Mouse (Mus musculus): ENCODE measurements around the gene Chst11.
"Not testable (repeated sequence)": the region's sequence is repeated elsewhere in the genome, so short reads cannot be mapped to it uniquely, and the experiment has no call there.

Gene Chst11

DNA sequence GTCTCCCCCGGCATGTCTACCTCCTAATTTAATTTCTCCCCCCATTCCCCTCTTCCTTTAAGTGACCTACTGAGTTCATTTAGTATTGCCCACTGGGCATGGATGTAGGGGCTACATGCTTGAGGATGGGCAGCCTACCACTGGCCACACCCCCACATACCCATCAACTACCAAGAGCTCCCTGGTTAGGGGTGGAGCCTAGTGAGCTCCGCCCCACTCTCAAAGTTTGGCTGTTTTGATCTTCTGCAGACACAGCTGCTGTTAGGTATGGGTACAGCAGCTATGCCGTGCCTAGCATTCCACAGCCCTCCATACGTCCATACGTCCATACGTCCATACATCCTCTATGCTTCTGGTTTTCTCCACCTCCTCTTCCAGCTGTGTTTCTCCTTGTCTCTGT, 123.6 kb downstream of the Chst11 start:
- DNase-seq (ENCODE audit: low read depth) = no peak

DNA sequence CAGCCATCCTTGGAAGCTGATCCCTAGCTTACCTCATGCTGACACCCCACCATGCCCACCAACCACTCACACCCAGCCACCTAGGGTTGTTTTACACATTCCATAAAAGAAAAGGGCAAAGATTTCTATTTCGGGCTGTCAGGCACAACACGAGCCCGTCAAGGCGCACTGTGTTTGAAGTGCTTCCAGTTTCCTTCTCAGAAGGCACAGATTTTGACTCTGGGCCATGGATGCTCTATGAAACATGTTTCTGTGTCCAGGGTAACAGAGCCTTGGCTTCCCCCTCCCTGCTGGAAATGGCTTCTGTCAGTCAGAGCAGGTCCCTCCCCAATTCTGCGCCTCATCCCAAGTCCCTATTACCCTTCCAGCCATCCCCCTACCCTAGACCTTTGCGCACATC, 125.7 kb downstream of the Chst11 start:
- DNase-seq (ENCODE audit: low read depth) = no peak

DNA sequence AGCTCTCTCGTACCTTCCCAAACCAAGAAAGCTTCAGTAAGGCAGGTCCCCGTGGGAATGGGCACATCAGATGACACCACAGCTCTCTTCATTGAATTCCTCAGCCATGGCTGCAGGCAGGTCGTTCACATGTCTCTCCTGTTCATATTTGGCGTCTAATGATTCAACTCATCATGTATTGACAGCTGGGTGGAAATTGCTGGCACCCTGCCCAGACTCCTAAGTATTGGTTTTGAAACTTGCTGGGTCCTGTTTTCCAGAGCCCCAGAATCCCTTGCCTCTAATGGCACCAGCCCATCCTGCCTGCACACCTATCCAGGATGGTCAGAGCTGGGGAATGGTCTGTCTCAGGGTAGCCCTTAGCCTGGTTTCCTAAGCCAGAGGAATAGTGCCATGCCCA, 127.0 kb downstream of the Chst11 start:
- DNase-seq (ENCODE audit: low read depth) = no peak

DNA sequence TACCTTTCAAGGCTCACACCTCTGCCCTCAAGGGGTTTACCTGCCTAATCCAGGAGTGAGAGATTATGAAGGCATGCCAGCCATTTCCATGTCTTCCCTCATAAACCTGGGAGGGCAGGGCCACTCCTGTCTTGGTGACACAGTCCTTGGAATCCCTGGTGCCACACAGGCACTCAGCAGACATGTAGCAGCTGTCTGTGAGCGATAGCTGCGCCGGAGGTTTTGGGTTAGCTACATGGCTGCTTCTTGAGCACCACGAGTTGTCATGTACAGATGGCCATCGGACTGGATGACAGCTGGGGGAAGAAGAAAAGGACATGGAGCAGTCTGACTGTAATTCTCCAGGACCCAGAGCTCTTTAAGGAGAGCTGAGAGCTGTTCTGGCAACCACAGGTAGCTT, 129.3 kb downstream of the Chst11 start:
- DNase-seq (ENCODE audit: low read depth) = no peak

DNA sequence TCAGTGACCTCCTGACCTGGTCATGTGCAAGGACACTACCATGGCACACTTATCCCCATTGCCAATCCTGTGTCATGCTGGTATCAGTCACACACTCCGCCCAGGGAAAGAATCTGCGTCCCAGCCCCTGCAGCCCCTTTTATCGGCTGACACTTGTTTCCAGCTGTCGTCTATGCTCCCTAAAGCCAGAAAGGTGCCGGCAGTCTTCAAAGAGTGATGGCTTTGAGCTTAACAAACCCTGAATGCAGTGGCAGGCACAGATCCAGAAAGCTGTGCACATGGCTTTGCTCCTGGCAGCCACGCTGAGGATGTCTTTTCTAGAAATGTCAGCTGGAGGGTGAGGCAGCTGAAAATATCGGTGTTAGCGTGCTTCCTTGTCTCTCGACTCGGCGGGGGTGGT, 131.6 kb downstream of the Chst11 start:
- DNase-seq (ENCODE audit: low read depth) = no peak

DNA sequence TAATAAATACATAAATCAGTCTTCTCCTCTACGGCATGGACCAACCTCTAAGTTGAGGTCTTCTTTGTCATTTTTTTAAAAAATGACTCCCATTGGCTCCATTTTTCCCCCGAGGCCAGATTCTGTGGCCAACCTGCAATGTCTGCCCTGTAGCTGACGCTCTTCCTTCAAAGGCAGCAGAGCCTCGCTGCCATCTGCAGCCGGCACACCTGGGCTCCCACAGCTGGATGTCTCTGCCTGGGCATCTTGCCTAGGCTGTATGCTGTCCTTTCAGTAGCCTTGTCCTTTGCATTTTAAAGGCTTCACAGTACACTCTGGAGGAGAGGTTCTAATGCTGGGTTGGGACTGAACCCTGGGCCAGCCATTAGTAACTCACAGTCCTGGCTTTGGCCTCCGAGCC, 132.6 kb downstream of the Chst11 start:
- no peak for DNase-seq (ENCODE audit: low read depth)

DNA sequence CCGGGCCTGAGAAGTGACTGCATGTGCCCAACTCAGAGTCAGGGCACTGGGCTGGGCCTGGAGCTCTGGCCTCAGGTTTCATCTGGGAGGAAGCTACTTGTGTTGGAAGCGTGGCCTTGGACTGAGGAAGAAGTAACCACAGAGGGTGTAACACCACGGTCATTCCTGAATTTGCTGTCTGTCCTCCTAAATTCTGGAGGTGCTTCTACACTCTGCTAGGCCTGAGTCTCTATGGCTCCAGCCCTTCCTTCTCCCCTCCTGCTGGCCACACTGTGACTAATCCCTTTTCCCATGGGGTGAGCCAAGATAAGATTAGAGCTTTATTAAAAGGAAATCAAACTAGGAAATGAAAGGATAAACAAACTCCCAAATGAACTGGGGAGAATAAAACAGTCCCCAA, 133.3 kb downstream of the Chst11 start:
- DNase-seq (ENCODE audit: low read depth) = no peak

DNA sequence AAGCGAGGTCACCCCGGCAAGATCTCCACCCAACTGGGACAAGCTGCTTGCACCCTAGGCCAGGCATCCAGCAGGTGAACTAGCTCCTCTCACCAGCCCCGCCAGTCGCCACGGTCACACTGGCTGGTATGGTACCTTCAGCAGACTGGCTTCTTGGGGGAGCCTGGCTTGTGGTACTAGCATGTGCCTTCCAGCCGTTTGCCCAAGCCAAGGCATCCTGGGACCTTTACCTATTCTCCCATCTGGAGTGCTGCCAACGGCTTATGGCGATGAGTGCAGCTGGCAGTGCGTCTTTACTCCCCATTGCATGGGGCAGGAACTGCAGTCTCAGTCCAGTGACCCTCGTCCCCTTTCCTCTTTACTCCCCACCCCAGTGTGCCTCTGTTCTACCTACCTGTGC, 133.7 kb downstream of the Chst11 start:
- DNase-seq (ENCODE audit: low read depth) = no peak

DNA sequence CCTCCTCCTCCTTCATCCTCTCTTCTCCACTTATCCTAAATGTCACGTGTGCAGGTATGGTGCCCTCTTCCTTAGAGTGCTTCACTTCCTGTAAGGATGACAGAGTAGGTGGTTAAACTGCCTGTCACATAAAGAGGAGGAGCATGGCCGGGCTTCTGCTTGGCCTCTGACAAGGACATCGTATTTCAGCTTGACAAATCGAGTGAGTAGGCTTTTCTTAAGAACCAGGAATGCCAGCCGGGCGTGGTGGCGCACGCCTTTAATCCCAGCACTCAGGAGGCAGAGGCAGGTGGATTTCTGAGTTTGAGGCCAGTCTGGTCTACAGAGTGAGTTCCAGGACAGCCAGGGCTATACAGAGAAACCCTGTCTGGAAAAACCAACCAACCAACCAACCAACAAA, 134.2 kb downstream of the Chst11 start:
- DNase-seq (ENCODE audit: low read depth) = not testable (repeated sequence)

DNA sequence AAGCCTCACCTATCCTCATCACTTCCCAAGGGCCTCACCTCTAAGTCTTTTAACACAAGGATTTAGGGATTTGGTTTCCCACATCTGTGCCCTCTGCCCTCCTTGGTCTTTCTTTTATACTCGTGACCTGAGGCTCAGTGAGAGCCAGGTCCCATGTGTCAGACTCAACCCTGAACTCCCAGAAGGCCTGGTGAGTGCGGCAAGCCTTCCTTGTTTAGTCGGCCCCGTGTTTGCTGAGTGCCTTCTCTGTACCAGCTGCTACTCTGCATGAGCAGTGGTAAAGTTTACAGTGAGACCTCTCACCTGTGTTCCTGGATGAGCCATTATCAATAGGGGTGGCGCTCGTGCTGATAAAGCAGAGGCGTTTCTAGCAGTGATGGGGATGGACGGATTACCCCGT, 134.6 kb downstream of the Chst11 start:
- DNase-seq (ENCODE audit: low read depth) = no peak

DNA sequence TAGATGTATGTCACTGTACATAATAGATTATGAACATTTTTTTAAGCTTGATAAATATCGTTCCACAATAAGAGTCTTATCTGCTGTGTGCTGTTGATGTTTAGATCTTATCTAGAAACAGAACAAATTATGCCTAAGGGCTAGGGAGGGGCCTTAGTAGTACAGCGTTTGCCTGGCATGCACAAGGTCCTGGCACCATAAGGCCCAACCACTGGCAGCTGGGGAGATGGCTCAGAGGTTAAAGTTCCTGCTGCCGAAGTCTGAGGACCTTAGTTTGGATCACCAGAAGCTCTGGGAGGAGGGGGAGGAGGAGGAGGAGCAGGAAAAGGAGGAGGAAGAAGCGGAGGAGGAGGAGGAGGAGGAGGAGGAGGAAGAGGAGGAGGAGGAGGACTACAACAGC, 135.6 kb downstream of the Chst11 start:
- DNase-seq (ENCODE audit: low read depth) = no peak

DNA sequence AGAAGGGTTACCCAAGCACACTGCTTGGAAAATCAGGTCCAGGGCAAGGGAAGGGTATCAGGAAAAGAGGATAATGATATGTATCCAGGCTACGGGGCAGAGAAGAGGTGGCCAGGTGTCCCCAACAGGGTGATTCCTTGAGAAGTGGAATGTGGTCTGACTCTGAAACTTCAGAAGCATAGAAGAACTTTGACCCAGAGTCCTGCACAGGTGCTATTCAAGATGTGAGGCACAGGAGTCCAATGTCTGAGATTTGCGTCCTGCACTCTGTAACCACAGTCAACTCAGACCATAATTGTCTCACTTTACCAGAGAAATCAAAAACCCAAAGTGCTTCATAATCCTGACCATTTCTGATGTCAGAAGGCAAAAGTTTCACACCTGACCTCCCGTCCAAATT, 139.3 kb downstream of the Chst11 start:
- DNase-seq (ENCODE audit: low read depth) = no peak

DNA sequence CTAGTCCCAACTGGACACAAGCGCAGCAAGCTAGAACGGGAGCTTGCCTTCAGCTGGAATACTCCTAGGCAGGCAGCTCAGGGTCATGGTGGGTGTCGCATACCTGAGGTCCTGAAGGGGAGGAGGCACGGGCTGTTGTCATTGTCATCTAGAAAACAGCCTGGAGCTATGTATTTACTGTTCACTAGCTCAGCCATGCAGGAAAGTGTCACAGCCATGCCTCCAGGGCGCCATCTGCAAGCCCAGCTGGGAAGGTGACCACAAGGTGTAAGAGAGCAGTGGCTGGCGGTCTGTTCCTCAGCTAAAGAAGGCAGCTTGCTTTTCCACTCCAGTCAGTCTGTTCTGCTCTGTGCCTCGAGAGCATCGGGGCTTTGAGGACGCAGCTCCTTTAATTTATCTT, 141.1 kb downstream of the Chst11 start:
- no peak for DNase-seq (ENCODE audit: low read depth)

DNA sequence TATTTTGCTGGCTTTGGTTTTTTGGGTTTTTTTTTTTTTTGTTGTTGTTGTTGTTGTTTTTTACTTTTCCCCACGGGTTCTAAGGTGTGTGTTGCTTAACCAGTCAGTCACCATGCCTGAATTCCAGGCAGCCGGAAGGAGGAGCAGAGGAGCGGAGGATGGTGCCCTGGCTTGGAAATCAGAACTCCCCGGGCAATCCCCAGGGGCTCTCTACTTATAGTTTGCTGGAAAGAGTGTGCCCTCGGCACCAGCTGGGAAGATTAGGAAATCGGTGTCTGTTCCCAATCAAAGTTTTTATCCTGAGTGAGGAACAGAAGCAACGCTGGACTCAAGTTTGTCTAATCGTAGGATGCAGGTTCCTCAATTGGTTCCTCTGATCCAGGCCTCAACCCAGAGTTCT, 143.1 kb downstream of the Chst11 start:
- DNase-seq (ENCODE audit: low read depth) = no peak

DNA sequence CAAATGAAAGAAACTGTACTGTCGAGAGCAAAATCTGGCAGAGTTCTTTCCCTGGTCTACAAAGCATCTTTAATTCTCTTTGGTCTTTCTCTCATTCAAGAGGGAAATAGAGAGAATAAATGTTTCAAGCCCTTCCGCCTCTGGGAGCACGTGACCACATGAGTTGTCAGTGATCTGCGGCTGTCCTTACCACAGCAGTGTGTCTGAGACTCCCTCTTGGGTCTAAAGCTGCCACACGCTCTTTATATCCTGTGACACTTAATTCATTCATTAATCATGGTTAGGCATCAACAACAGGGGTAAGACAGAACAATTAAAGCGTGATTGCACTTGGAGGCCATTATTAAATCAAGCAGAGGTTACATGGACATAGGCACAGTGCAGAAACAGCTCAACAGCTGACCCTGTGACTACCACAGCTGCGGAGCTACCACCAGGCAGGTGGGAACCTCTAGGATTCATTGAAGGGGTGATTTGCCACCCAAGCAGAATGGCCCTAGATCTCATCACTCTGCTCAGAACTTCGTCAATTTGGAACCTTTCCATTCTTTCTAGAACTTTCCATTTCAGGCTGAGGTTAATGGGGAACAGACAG, 144.4 kb downstream of the Chst11 start:
- DNase-seq (ENCODE audit: low read depth) = no peak

DNA sequence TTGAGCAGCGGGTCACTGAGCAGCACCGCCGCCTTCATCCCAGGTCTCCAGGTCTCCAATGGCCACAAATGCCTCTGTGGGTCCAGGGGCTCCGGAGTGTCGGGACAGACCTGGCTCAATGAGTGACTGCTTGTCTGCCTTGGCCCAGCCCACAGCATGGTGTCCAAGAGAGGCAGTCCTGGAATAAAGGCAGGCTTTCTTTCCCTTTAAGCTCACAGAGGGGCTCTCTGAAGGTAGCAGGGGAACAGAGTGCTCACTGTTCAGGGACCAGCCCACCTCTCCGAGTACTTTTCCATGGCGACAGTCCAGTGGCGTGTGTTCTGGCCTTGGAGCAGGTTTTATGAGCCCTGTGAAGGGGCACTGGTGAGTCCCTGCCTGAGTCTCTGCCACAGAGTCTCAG, 145.3 kb downstream of the Chst11 start:
- no peak for DNase-seq (ENCODE audit: low read depth)

DNA sequence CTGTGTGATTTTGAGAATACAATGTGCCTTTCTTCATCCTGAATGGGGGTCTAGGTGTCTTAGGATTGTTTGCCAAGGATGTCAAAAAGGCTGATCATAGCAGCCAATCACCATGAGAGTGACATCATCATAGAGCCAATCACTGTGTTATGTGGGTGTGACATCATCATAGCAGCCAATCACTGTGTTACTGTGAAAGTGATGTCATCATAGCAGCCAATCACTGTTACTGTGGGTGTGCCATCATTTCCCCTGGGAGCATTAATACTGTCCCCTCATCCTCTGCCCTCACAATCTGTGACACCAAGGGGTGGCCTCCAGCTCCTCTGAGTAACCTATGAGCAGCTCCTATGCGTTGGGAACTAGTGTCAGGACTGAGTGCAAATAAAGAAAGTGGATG, 146.6 kb downstream of the Chst11 start:
- DNase-seq (ENCODE audit: low read depth) = no peak

DNA sequence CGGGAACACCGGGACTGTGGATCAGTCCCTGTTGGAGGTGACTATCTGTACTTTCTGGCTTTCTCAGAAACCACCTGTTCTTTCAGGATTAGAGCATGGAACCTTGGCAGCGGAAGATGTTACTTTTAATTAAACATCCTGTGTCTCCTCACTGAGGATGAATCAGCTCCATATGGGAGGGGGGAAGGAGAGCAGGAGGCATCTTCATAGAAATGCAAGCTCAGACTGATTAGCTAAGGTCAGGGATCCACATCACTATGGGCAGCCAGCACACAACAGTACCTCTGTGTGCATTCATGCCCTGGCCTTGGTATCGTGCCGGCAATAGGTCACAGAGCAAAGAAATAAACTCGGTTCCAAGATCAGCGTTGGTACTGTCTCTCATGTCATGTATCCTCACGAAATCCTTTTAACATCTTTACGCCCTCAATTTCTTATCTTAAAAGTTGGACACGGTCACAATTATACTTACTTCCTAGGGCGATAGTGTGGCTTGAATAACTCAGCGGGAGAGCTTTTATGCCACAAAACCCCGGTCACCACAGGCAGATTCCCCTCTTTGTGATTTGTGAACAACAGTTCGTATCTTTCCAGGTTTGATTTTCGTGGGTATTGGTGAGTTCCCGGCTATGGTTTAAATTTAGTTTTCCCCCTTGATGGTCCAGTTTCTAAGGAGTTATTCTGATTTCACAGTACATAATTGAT, 148.7 kb downstream of the Chst11 start:
- no peak for DNase-seq (ENCODE audit: low read depth)

DNA sequence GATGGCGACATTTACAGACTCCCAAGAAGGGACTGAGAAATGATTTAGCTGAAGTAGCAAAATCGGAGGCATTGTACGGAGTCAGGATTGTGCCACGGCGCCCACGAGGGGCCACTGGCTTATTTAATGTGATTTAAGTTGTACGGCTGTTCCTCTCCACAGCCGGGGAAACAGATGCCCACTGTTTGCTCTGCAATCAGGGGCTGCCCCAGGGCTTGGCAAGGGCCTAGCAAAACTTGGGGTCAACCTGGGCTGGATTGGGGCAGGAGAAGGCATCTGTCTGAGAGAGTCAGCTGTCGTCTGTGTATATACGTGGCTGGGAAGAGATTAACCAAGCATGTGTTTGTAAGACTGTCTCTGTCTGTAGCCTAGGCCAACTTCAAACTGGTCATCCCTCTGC, 149.6 kb downstream of the Chst11 start:
- no peak for DNase-seq (ENCODE audit: low read depth)

DNA sequence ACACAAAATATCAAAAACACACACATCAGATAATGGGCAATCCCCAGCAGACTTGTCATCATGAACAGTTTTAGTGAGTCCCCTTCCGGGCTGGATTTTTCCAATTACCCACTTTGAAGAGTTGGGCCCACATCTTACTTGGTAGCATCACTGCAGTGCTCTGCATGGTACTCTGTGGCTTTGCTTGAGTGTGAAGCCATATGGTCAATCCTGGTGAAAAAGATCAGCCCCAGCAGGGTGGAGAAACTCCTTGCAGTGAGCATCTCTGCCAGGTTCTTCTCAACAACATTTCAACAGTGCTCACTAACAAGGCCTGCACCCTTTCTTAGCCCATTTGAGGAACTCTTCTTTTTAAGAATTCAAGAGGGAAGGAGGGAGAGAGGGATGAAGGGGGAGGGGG, 150.7 kb downstream of the Chst11 start:
- DNase-seq (ENCODE audit: low read depth) = no peak

DNA sequence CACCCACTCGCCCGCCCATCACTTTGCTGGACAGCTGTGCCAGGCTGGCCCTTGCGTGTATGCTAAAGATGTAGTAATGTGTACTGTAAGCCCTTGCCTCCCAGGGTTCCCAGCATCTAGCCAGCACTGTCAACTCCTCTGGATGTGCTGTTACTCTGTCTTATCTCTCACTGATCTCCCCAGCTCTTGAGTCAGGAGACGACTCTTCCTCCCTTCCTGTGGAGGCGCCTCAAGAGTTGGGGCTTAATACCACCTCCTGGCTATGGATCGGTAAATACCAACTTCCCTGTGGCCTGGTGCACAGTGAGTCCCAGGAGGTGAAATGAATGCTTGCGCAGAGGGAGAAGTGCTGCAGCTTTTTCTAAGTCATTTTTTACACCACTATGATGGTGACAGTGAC, 151.8 kb downstream of the Chst11 start:
- no peak for DNase-seq (ENCODE audit: low read depth)

DNA sequence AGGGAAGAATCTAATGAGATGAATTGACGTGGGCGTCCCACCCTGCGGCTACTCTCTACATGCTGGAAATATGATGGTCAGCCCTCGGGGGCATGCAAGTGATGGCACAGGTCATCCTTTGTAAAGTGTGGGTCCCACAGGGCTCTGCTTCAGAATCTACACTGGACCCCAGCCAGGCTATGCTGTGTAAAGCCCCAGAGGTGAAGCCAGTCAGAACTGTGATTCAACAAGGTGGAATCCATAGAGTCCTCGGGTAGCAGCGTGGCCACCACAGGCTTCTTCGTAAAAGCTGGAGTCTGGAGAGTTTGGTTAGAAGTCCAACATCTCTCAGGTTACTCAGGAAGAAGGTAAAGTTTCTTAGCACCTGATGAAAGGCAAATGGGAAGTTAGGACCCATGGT, 154.0 kb downstream of the Chst11 start:
- no peak for DNase-seq (ENCODE audit: low read depth)

DNA sequence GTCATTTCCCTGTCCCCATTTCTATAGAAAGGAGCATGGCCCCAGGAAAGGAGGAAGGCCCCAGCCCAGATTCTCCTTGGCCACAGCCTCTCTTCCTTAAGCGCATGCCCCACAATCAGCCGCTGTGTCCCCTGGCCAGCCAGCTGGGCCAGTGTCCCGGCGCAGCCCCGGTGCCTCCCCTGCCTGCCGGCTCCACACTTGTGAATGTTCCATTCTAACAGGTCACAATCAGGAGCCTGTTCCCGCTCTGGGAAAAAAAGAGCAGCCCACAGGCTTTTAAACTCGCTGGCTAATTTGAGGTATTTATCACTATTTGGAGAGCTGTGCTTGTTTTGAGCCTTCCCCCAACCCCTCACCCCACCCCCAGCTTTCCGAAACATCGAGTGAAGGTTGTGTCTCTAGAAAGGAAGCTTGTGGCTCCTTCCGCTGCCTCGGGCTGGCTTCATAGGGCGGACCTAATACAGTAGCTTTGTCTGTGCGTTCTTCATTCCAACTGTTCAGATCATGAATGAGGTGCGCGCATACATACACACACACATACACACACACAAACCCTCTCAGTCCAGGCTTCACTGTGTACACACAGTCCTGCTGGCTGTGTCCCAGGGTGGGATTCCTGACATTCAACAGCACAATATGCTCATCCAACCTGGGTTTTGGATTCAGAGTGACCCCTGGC, 155.1 kb downstream of the Chst11 start:
- DNase-seq (ENCODE audit: low read depth) = no peak

DNA sequence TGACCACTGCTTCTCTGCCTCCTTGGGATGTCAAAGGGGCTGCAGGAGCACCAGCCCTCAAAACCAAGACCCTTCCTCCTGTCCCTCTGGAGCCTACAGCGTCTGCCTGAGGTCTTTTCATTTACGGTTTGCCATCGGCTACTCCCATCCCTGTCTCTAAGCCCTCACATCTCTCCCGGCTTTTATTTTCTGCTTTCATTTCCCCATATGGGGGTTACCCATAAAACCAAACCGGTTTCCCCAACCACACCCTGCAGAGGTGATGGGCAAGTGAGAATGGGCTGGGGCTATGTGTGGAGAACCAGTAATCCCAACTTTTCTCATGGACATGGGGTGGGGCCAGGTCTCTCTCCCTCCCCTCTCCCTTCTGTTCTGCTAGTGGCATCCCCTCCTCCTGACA, 156.1 kb downstream of the Chst11 start:
- DNase-seq (ENCODE audit: low read depth) = no peak

Data from induced T-regulatory cell, adult 2 months (primary cell).